Comparison of ENCODE assay signal across 29 mouse cellular contexts in the genomic region with DNA sequence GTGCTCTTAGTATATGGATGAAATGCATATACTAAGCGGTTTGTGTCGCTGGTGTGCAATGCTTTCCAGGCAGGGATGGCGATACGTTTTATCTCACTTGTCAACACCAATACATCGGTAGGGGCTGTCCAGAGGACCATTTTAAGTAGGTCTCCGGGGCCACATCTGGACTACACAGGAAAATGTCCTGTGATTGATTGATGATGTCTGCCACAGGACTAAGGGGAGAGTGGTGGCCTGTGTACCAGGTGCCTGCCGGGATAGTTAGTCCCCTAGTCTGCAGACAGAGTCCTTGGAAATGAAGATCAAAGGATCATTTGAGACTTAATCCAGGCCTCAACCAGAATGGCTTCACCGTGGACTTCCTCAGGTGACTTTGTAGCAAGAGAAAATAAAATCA.
DNase-seq lines count a peak whose midpoint lies in the region; ATAC-seq lines count a peak whose summit lies in the region.
"Had no signal": no experiment of that assay in that cellular context is flagged by ENCODE, and none has a peak within 500 bp of the region (broad histone marks: within the 10 kb centered on the region; RNA-seq: fewer than 3 reads in every experiment).

No protein-coding gene starts in this region.

- H3K4me3 ChIP-seq in embryonic facial prominence, embryonic 10.5 days: no peak overlapping the region
- no peak overlapping the region for H3K4me3 ChIP-seq in limb, embryonic 12.5 days (replicated peaks)
- H3K4me3 ChIP-seq in forebrain, embryonic 11.5 days (ENCODE audit: low read depth, low read length): no peak overlapping the region
- H3K4me3 ChIP-seq: embryonic facial prominence, embryonic 13.5 days; erythroblast, embryonic 14.5 days; forebrain, embryonic 13.5 days; heart, embryonic 12.5 days; heart, embryonic 15.5 days; hindbrain, embryonic 10.5 days; hindbrain, embryonic 13.5 days had no signal

- no peak for ATAC-seq in limb, embryonic 12.5 days (ENCODE audit: insufficient number of reproducible peaks, insufficient read depth, low FRiP score, low TSS enrichment, low read depth)
- ATAC-seq in forebrain, embryonic 11.5 days (replicated peaks; ENCODE audit: low FRiP score): no peak
- ATAC-seq: CD4-positive, CD25-positive, alpha-beta regulatory T cell, adult 4 months; forebrain, embryonic 13.5 days; forebrain, embryonic 16.5 days; hindbrain, embryonic 16.5 days; inflammation-experienced regulatory T-cells, adult 6 months had no signal

- H3K9ac ChIP-seq in limb, embryonic 12.5 days (replicated peaks): no peak overlapping the region
- H3K9ac ChIP-seq in forebrain, embryonic 11.5 days (ENCODE audit: low read length): no peak overlapping the region
- H3K9ac ChIP-seq: embryonic facial prominence, embryonic 13.5 days; forebrain, embryonic 13.5 days; heart, embryonic 12.5 days; heart, embryonic 15.5 days; hindbrain, embryonic 13.5 days had no signal

- H3K36me3 ChIP-seq in embryonic facial prominence, embryonic 10.5 days (replicated peaks): no peaks in the 10 kb centered on the region
- H3K36me3 ChIP-seq in limb, embryonic 12.5 days: no peaks in the 10 kb centered on the region
- H3K36me3 ChIP-seq in forebrain, embryonic 11.5 days (ENCODE audit: control insufficient read depth, insufficient read depth, low read length): no peaks in the 10 kb centered on the region
- H3K36me3 ChIP-seq: embryonic facial prominence, embryonic 13.5 days; heart, embryonic 12.5 days; heart, embryonic 15.5 days; hindbrain, embryonic 10.5 days; hindbrain, embryonic 13.5 days had no signal

- H3K4me1 ChIP-seq in embryonic facial prominence, embryonic 10.5 days: peaks cover 34% of the 10 kb centered on the region
- H3K4me1 ChIP-seq in limb, embryonic 12.5 days (replicated peaks): peaks cover 41% of the 10 kb centered on the region
- 0 out of 2 replicates have a peak, but pooled peaks cover 2% of the 10 kb centered on the region for H3K4me1 ChIP-seq in forebrain, embryonic 11.5 days (replicated peaks; ENCODE audit: control insufficient read depth, insufficient read depth, low read length)
- H3K4me1 ChIP-seq: heart, embryonic 12.5 days; heart, embryonic 15.5 days; hindbrain, embryonic 13.5 days had no signal

- H3K27ac ChIP-seq in embryonic facial prominence, embryonic 10.5 days (replicated peaks): 0 out of 2 replicates have a peak overlapping the region, but pooled peaks have one; percentile 54
- H3K27ac ChIP-seq in limb, embryonic 12.5 days: peak overlapping the region; percentile 41; the same call in 1 of the 2 replicates
- H3K27ac ChIP-seq in forebrain, embryonic 11.5 days (ENCODE audit: low read depth, low read length): no peak overlapping the region
- H3K27ac ChIP-seq: embryonic facial prominence, embryonic 13.5 days; forebrain, embryonic 13.5 days; heart, embryonic 15.5 days; hindbrain, embryonic 10.5 days; hindbrain, embryonic 13.5 days had no signal

- H3K4me2 ChIP-seq in limb, embryonic 12.5 days: no peak overlapping the region
- no peak overlapping the region for H3K4me2 ChIP-seq in forebrain, embryonic 11.5 days (ENCODE audit: low read depth, low read length, severe bottlenecking)
- H3K4me2 ChIP-seq: embryonic facial prominence, embryonic 13.5 days; forebrain, embryonic 13.5 days; heart, embryonic 12.5 days; heart, embryonic 15.5 days; hindbrain, embryonic 13.5 days had no signal

- H3K9me3 ChIP-seq in embryonic facial prominence, embryonic 10.5 days: no peaks in the 10 kb centered on the region
- H3K9me3 ChIP-seq in limb, embryonic 12.5 days: no peaks in the 10 kb centered on the region
- H3K9me3 ChIP-seq in forebrain, embryonic 11.5 days (ENCODE audit: control insufficient read depth, low read length): no peaks in the 10 kb centered on the region
- H3K9me3 ChIP-seq: embryonic facial prominence, embryonic 13.5 days; forebrain, embryonic 13.5 days; heart, embryonic 12.5 days; heart, embryonic 15.5 days; hindbrain, embryonic 10.5 days; hindbrain, embryonic 13.5 days had no signal

- no peaks in the 10 kb centered on the region for H3K27me3 ChIP-seq in embryonic facial prominence, embryonic 10.5 days (replicated peaks; ENCODE audit: low read depth, poor library complexity, severe bottlenecking)
- no peaks in the 10 kb centered on the region for H3K27me3 ChIP-seq in limb, embryonic 12.5 days
- no peaks in the 10 kb centered on the region for H3K27me3 ChIP-seq in forebrain, embryonic 11.5 days (ENCODE audit: control insufficient read depth, insufficient read depth, low read length)
- H3K27me3 ChIP-seq: embryonic facial prominence, embryonic 13.5 days; forebrain, embryonic 13.5 days; heart, embryonic 12.5 days; heart, embryonic 15.5 days; hindbrain, embryonic 13.5 days had no signal

- DNase-seq in embryo, embryonic 11 days: peak; percentile 56
- peak; percentile 46 for DNase-seq in embryonic facial prominence, embryonic 10.5 days (ENCODE audit: low spot score)
- DNase-seq in hindlimb bud, embryonic 11.5 days (ENCODE audit: extremely low spot score, low read depth, low spot score): peak; percentile 42
- DNase-seq in left cerebral cortex, adult 9 months (ENCODE audit: low spot score in 2 of 2): no peak
- no peak for DNase-seq in frontal cortex, adult 2 months (ENCODE audit: extremely low spot score in 1 of 2, low spot score in 1 of 2)
- no peak for DNase-seq in spleen, postnatal 14 days (ENCODE audit: low spot score in 2 of 2)
- no peak for DNase-seq in forebrain, embryonic 11.5 days (ENCODE audit: low spot score)
- DNase-seq: adrenal gland, adult 2 months; adrenal gland, postnatal 14 days; cerebellum, adult 11 months; cerebellum, adult 2 months; cerebellum, adult 9-11 months; cerebellum, postnatal 25 days; gastrocnemius, postnatal 25 days; heart, adult 18-20 months; heart, postnatal 10 days; heart, postnatal 36 days had no signal

- WGBS in embryonic facial prominence, embryonic 10.5 days: 66% methylated on average over 8 of the region's 8 CpGs
- 23% methylated on average over 8 of the region's 8 CpGs for WGBS in limb, embryonic 12.5 days
- 85% methylated on average over 8 of the region's 8 CpGs for WGBS in forebrain, embryonic 11.5 days

Comparison
In these comparisons a context has a peak if more than half of its experiments do, and no peak if none do; other contexts are left out.
1. DNase-seq: peak in embryo, embryonic 11 days (single experiment), embryonic facial prominence, embryonic 10.5 days (single experiment) and hindlimb bud, embryonic 11.5 days (single experiment); none in left cerebral cortex, adult 9 months (0 of 2), frontal cortex, adult 2 months (0 of 2), spleen, postnatal 14 days (0 of 2) and forebrain, embryonic 11.5 days (single experiment).